Mouse (Mus musculus) duodenum, adult 2 months (tissue): Measurements from ENCODE around the gene Sowahc. TPM values are rescaled to one million over a fixed set of nuclear protein-coding genes. Genes with fewer than 3 reads are reported as not detected.

ENCODE experiments used
- polyA plus RNA-seq: library from polyadenylated mRNA; depleted of rRNA; stranded (reverse); fragments of >200 nt; gene quantifications from 2 replicates; pipeline ENCODE4 v1.2.3, GENCODE M21; 2012; ENCODE audit warnings: low replicate concordance; rRNA removed

Gene Sowahc
- 1.5 and 1.7 TPM in 2 replicates for polyA plus RNA-seq

GRCm38 (mm10) chr10:59221473-59222270, at the start of gene Sowahc, which contains the start of gene Sept10:
TSS of gene Sowahc (plus strand) at chr10:59221953.
TSS of gene Sept10 (minus strand) at chr10:59221847.

Other genes with a start within 250 kb of the Sowahc start
- gene Sept10, start 106 bp upstream of the Sowahc start, polyA plus RNA-seq, result 1.2 and 1.8 TPM in 2 replicates
- 0.78 and 1.4 TPM in 2 replicates for gene P4ha1, start 101.3 kb downstream of the Sowahc start, polyA plus RNA-seq
- gene Gm10273, start 173.7 kb downstream of the Sowahc start, polyA plus RNA-seq, result 2.0 and 2.2 TPM in 2 replicates
- 33.3 and 76.4 TPM in 2 replicates for gene Pla2g12b, start 181.7 kb downstream of the Sowahc start, polyA plus RNA-seq
- gene Oit3, start 219.8 kb downstream of the Sowahc start, polyA plus RNA-seq, result 0.65 TPM in 1 of 2 replicates, not detected in the other